Mouse (Mus musculus) layer of hippocampus, adult 18-20 months (tissue): ENCODE data around the gene Mpp4. TPM values are rescaled to one million over a fixed set of nuclear protein-coding genes. Genes with fewer than 3 reads are reported as not detected.

ENCODE experiments used
- total RNA-seq, 2 experiments: library from RNA; stranded (reverse); gene quantifications; 2 replicates each; pipeline ENCODE4 v1.2.3; 2021

Gene Mpp4
- total RNA-seq, 2 experiments from 2014 or later, result 1.6 TPM

Other genes with a start within 250 kb of the Mpp4 start
- gene Trak2, start 190.0 kb downstream of the Mpp4 start, total RNA-seq, result 100 to 1,000 TPM; 110 to 113 TPM
- gene Stradb, start 189.9 kb downstream of the Mpp4 start, total RNA-seq, result 10 to 100 TPM; 36.9 to 42.4 TPM
- not detected for gene C2cd6, start 68.5 kb downstream of the Mpp4 start, total RNA-seq
- 10 to 100 TPM; 28.9 to 30.3 TPM for gene Tmem237, start 43.0 kb downstream of the Mpp4 start, total RNA-seq
- 10 to 100 TPM; 45.7 to 48.0 TPM for gene Als2, start 73.8 kb upstream of the Mpp4 start, total RNA-seq
- under 1 TPM; 0.42 to 0.53 TPM for gene Cdk15, start 93.5 kb upstream of the Mpp4 start, total RNA-seq